Mouse (Mus musculus) testis, postnatal 10 days (tissue): Measurements from ENCODE around the gene Sema3f.

ENCODE experiments used
- DNase-seq: peaks from one replicate; pipeline ENCODE4 v3.0.0; 2021; ENCODE audit warnings: low spot score

Gene Sema3f

DNA sequence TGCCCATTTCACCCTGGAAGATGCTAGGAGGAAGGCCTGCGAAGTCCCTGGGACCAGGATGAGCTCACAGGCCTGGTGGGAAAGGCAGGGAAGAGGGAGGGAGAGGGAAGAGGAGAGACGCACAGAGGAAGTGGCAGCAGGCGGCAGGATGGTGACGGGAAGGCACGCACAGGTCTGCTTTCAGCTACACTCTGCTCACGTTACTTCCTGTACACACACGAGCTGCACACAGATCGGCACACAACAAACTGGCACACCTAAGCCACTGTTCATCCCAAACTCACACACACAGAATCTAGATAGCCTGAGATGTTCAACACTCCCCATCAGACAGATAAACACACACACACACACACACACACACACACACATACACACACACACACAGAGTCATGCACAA lies 19.9 kb downstream of the Sema3f start:
- DNase-seq, result no peak

DNA sequence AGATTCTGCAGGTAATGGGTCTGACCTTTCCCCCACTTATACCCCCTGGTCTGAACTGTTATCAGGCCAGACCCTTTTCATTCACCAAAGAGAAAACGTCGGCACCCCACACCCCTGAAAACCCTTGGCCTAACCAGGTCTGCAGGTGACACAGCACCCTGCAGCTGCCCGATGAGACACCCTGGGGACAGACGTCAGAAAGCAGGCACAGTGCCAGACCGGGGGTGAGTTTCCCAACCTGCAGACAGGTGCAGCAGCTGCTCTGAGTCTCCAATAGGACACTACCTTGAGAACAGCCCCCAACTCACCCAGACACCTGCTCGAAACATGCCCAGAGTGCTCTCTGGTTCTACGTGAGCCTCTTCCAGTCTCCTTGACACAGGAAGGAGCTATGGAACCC lies 21.3 kb downstream of the Sema3f start:
- DNase-seq, result no peak

DNA sequence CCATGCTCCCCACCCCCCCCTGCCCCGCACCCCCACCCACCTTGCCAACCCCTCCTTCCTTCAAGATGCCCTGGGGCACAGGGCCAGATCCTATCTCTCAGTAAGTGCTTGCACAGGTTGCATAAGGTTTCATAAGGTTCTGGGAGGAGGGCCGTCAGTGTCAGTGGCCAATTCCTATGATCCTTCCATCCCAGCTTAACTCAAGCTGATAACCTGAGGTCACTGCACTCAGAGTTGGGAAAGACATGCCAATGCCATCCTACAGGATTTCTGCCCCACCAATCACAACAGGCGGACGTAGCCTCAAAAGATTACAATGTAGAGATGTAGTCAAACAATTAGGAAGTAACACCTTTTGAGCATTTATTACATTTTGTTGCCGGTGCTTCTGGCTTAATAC lies 21.9 kb downstream of the Sema3f start:
- DNase-seq, result no peak

DNA sequence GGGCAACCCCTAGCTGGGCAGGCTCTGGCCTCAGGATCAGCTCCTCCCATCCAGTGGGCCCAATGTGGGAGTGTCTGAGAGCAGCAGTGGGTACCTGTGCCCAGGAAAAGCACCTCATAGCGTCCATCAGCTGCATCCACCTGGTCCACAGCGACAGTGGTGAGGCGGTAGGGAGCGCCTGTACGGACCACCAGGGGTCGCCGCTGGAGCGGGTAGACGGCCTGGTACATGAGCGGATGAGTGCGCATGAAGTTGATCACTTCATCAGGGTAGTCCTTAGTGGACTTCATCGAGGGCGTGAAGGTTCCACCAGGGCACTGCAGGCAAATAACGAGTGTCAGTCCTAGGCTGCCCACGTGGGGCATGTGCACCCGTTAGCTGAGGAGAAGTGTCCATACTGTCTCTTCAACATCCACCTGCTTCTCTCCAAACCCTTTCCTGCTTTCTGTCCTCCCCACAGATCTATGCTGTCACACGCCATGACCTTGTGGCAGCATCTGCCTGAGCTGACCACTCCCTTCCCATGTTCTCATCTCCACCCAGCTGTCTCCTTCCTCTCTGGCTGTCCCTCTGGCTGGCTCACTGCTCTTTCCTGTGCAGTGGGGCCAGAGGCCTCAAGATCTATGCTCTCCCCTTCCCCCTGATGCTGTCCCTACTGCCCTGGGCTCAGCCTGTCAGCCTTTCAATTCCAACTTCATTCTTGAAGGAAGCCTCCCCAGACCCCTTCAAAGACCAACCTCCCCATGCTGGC lies 24.9 kb downstream of the Sema3f start:
- DNase-seq, result peak; percentile 86

DNA sequence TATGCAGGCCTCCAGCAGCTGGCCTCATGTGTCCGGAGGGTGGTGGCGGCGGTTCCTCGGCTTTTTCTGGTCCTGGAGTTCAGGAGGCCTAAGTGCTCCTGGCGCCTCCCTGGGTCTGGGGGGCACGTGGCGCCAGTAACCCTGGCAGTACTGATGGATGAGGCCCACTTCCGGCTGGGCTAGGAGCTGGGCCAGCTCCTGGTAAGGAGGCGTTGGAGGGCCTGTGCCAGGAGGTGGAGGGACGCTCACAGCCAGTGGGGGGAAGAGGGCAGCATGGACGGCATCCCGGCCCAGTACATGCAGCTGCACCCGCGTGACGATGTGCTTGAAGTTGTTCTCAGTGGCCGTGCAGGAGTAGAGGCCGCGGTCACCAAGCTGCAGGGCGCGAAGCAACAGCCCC lies 27.9 kb downstream of the Sema3f start:
- no peak for DNase-seq

DNA sequence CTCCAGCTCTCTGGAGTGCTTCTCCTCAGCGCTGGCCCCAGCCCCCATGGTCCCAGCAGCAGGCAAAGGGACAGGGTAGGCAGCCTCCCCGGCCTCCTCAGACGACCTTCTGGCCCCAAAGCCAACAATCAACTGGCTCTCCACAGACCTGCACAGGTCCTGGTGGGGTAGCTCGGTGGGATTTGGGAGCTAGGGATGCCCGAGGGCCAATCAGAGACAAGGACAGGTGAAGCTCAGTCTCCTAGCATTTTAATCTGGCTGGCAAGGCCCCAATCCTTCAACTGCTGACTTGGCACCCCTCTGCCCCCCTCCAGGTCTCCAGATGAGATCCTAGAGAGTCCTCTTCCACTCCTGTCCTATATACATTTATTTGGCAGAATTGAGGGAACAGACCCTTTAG lies 30.8 kb downstream of the Sema3f start, which contains the start of gene Gnat1:
Gnat1 (minus strand) TSS at position 212 of the 400 bp plus-strand sequence.
- no peak for DNase-seq

DNA sequence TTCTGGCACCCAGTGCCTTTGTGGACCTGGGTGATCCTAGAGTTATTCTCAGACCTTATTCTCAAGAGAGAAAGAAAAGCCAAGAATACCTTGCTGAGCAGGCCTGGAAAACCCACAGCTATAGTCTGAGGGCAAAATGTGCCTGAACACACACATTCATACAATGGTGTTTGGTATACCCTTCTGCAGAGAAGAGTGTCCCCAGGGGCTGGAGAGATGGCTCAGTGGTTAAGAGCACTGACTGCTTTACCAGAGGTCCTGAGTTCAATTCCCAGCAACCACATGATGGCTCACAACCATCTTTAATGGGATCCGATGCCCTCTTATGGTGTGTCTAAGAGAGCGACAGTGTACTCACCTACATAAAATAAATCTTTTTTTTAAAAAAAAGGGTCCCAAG lies 31.4 kb downstream of the Sema3f start:
- no peak for DNase-seq

DNA sequence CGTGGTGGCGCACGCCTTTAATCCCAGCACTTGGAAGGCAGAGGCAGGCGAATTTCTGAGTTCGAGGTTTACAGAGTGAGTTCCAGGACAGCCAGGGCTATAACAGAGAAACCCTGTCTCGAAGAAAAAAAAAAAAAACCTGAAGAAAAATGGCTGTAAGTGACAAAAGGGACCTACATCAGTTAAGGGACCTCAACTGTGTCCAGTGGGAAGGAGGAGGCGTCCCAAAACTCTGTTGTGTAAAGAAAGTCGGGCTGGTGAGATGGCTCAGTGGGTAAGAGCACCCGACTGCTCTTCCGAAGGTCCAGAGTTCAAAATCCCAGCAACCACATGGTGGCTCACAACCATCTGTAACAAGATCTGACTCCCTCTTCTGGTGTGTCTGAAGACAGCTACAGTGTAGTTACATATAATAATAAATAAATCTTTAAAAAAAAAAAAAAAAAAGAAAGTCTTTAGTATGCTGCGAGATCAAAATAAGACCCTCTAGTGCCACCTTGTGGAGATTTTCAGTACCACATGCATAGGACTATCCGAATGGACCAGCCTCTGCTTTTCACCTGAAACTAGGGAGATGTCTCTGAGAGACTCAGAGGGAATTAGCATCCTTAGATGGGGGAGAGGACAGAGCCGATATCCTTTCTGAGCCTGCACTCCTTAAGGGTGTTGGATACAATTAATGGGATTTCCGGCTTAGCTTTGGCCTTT lies 32.3 kb downstream of the Sema3f start:
- peak; percentile 87 for DNase-seq

DNA sequence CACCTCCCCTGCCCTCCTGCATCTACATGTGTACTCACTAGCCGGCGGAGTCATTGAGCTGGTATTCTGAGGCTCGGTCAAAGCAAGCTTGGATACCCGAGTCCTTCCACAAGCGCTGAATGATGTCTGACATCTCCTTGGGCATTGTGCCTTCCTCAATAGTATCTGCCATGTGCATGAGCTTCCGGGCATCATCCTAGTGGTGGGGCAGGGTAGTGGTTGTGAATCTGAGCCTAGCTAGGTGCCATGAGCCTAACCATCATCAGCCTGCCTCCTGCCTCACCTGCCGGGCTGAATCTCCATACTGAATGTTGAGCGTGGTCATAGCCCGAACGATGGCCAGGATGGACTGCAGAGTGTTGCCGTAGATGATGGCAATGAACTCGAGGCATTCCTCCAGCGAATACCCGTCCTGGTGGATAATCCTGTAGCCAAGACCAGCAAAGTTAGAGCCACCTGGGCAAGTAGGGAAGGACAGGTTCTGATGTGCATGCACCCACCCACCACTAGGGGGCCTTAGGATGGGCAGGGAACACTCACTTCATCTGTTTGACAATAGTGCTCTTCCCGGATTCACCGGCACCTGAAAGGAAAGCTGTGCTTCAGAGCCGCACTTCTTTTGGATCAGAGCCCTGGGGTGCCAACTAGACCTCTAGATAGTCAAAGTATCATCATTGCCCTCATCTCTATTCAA lies 33.0 kb downstream of the Sema3f start:
- no peak for DNase-seq

DNA sequence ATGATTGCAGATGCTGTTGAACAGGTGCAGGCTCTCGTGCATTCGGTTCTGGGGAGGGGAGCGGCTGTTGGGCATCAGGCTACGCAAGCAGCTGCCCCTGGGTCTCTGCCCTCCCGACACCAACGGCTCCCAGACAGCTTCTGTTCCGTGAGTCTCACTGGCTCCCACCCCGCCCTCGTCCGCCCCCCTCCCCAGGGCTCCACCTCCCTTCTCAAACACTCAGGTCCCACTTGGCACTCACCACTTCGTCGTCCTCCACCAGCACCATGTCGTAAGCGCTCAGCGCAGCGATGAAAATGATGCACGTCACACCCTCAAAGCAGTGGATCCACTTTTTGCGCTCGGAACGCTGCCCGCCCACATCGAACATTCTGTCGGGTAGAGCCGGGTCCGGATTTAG lies 34.0 kb downstream of the Sema3f start:
- DNase-seq, result no peak

DNA sequence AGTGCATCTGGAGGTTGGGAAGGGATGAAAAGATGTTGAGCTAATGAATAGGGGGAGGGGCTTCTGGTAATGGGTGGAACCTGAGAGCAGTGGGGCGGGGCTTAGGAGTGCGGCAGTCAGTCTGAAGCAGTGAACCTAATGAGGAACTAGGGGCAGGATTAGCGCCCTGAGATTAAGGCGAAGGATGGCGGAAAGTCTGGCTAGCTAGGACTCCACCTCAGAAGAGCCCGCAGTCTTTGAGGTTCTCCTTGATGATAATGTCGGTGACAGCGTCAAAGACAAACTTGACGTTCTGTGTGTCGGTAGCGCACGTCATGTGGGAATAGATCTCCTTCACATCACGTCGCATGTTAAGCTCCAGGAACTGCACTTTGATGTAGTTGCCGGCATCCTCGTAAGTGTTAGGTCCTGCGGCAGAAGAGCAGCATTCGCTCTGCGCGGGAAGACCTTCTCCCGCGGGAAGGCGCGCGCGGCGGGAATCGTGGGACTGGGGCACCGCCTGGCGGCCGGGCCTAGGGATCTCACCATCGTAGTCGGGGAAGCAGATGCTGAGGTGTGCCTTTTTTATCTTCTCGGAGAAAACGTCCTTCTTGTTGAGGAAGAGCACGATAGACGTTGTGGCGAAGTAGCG lies 34.5 kb downstream of the Sema3f start:
- peak; percentile 89 for DNase-seq

DNA sequence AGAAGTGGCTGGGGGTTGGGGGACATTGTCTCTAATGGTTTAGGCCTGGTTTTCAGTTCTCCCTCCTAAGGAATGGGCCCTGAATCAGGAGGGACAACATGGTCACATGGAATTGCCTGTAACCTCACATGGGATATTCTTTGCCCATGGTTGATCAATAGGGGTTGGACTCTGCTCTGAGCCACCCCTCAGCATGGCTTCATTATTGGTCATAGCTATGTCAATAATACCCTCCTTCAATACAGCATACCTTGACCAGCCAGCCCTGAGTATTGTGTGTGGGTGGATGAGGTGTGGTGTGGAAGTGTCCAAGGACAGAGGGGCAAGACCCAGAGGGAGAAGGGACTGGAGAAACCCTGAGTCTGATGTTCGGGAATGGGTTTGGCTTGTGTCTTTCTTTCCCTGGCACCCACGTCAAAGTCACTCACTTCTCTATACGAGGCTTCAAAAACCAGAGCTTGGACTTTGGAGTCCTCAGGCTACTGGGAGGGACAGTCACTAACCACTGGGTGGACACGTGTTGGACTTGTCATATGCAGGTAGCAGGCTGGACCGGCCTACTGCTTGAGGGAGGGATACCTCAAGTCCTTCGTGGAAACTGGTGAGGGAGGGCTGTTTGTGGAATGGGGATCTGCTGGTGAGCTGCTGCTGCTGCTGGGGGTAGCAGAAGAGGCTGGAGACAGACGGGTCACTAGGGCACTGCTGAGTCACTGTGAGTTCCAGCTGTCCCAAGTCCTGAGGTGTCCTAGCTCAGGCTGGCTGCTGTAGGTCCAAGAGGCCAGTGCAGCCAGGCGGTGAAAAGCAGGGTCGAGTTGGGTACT lies 35.5 kb downstream of the Sema3f start:
- no peak for DNase-seq

DNA sequence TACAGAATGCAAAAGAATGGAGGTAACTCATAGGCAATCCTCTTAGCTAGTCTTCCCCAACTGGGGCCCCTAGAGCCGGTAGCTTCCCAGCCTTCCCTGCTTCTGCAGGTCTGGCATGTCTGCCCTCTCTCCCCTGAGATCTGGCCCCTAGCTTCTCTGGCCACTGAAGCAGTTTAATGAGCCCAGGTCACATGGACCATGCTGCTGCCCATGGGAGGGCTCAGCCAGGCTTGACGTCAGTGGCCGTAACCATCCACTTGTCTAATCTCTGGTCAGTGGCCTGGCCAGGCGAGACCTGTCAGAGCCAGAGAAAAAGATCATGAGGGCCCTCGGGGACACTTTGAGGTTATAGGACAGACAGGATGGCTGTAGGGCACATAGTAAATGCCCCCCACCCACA lies 40.0 kb downstream of the Sema3f start:
- DNase-seq, result no peak

DNA sequence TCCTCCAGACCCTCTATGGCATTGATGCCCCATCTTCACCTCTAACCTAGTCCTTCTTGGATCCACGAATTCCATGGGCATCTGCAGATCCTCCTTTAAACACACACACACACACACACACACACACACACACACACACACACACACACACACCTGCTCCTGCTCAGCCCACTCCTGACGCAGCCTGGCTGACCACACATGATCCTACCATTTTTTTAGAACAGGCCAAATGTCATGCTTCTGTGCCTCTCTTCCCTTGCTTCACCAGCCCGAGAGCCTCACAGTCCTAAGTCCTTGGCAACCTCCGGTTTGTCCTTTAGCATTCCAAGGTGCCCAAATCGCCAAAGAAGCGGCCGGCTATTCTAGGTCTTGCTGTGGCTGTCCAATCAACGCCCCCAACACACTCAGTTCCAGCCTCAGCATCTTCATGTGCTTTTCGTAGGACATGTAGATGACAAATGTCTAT lies 40.8 kb downstream of the Sema3f start, which contains the start of gene Slc38a3:
Slc38a3 (minus strand) TSS at position 51 of the 466 bp plus-strand sequence.
- DNase-seq, result no peak

DNA sequence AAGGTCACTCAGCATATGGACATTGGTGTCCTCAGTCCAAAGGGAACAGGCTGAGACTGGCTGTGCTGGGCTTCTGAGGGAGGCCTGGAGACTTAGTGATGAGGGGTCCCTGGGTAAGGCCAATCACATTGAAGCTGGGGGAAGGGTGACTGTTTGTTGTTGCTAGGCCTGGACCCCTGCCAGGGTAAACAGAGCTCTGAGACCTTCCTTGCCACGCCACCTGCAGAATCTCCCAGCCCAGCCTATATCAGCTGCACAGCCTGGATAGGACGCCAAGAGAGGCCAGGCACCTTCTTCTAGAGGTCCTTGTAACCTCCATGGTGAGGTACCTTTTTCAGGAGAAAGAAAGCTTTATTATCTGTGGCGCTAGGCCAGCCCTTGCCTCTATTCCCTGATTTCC lies 41.4 kb downstream of the Sema3f start:
- no peak for DNase-seq

DNA sequence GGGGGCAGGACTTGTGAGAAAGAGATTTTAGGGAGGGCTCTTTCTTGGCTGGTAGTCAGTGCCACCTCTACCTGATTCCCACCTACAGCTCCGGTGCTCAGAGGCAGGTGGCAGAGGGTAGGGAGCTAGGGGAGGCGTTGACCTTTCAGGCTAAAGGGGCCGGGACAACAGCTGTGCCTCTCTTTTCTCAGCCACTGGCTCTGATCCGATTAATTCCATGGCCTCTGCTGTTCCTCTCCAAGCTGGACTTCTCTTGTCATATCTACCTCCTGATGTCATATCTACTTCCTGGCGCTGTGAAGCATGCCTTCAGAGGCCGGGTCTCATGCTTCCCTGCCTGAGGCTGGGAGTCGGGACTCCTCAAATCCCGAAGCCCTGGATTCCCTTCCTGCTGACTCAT lies 42.3 kb downstream of the Sema3f start:
- DNase-seq, result no peak

DNA sequence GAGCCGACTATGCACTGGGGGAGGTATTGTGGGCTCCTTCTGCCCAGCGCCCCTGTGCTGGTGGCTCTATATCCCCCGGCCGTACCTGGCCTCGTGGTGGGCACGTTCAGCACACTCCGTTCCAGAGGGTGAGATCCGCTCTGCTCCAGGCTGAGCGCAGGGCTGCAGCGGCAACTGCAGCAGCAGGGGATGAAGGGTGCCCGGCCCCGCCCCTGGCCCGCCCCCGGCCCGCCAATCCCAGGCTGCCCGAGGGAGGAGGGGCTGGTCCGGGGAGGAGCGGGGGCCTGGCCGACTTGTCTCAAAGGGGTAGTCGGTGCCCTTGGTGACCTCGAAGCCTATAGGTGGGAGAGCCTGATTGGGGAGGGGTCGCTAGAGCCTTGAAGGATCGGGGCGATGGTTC lies 43.1 kb downstream of the Sema3f start:
- peak; percentile 72 for DNase-seq

DNA sequence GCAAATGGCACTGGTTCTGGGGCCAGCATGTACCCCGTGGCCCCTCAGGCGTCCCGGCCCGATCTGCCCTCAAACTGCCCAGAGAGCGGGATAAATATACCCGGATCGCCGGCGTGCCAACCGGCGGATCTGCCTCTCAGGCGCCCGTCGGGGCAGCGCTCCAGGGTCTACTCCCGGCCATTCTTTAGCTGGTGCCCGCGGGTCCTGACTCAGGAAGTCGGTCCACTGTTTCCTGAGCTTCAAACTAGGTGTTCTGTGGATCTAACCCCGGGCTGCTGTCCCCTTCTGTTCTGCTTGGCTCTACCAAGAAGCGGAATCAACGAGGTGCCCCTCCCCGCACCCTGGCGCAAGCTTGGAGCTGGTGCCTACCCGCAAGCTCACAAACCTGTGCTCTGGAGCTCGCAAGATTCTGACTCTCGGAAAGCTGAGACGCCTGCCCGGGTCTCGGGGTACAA lies 43.5 kb downstream of the Sema3f start:
- no peak for DNase-seq

DNA sequence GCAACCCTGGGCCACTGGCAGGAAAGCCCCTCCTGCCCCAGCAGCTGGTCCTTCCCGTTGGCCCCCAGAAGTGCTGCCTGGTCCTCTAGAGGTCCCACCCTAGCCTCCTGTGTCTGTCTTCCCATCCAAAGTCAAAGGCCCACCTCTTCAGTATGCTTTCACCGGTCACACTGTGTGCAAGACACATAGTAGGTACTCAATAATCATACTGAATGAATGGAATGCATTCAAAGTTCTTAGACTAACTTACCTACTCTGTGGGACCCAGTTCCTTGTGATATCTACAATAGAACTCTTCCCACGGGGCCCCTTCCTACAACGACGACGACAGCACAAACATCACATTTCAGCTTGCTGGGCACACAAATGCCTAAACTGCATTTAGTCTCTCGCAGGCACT lies 45.0 kb downstream of the Sema3f start:
- DNase-seq, result no peak

DNA sequence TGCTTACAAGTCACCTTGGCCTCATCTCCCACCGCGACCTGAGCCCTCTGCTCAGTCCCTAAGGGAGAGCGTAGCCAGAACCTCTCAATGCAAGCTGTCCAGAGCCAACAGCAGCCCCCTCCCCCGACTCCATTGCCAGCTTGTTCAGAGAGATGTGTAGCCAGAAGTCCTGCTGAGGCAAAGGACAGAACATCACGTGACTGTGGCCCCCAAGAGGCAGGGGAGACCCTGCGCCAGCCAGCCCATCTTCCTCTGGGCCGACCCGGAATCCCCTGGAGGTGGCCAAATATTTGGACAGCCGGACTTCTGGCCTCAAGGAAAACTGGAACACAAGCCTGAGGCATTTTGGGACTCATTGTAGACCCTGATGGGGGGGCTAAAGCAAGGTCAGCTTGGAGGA lies 46.8 kb downstream of the Sema3f start:
- no peak for DNase-seq

DNA sequence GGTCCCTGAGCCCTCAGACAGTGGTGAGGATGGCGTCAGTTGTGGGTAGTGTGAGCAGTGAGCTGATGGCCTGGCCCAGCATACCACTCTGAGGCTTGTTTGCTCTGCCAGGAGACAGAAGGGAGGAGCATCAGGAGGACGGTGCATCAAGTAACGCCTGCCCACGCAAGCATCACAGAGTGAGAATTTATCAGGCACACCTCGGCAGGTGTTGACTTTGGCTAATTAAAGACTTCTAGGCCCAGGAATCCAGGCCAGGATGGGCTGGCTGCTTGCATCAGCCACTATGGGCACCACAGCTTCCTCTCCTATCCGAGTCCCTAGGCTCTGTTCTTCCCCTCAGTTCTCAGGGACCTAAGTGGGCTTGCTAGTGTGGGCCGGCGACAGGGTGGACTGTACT lies 47.9 kb downstream of the Sema3f start:
- no peak for DNase-seq
